Mouse (Mus musculus): ENCODE results near the gene Gm5737. TPM values are rescaled to one million over a fixed set of nuclear protein-coding genes. Genes with fewer than 3 reads are reported as not detected.

Gene Gm5737
- polyA plus RNA-seq, 1 experiment from 2014 or later: not detected

- no peaks in the 10 kb centered on the region for H3K36me3 ChIP-seq (replicated peaks; ENCODE audit: insufficient read depth, low read length)
- no peak overlapping the region for H3K4me3 ChIP-seq (ENCODE audit: low read depth, low read length)
- H3K27ac ChIP-seq (ENCODE audit: low read depth): no peak overlapping the region
- WGBS (ENCODE audit: insufficient replicate concordance): 23% methylated on average over 3 of the region's 3 CpGs
- H3K9ac ChIP-seq (replicated peaks): no peak overlapping the region
- TF ChIP-seq CTCF (IDR thresholded peaks at IDR 0.05; ENCODE audit: low read depth) (peak; percentile 77), EP300 (IDR thresholded peaks at IDR 0.05; ENCODE audit: low read depth) (no peak)
- H3K4me2 ChIP-seq (ENCODE audit: low read depth, low read length): no peak overlapping the region
- H3K27me3 ChIP-seq (ENCODE audit: insufficient read depth, low read length): peaks cover 8% of the 10 kb centered on the region; the same call in 1 of the 2 replicates
- ATAC-seq: peak; percentile 16; the same call in 1 of the 2 replicates
- H3K9me3 ChIP-seq (ENCODE audit: low read length): no peaks in the 10 kb centered on the region
- H3K4me1 ChIP-seq (ENCODE audit: insufficient read depth): peaks cover 8% of the 10 kb centered on the region
- peak; percentile 62 for DNase-seq
Measured at GRCm38 (mm10) chr7:120826408-120826807, 14.2 kb downstream of the Gm5737 start.

GRCm38 (mm10) chr7:120830431-120831381, 18.5 kb downstream of the Gm5737 start:
- no peaks in the 10 kb centered on the region for H3K9me3 ChIP-seq (ENCODE audit: low read length)
- under 1% methylated on average over 45 of the region's 46 CpGs for WGBS (ENCODE audit: insufficient replicate concordance)
- peak overlapping the region; percentile 100 for H3K4me2 ChIP-seq (ENCODE audit: low read depth, low read length)
- TF ChIP-seq EP300 (IDR thresholded peaks at IDR 0.05; ENCODE audit: low read depth) (no peak), CTCF (IDR thresholded peaks at IDR 0.05; ENCODE audit: low read depth) (no peak)
- H3K9ac ChIP-seq (replicated peaks): peak overlapping the region; percentile 67
- ATAC-seq: peak; percentile 31
- H3K36me3 ChIP-seq (replicated peaks; ENCODE audit: insufficient read depth, low read length): no peaks in the 10 kb centered on the region
- H3K27ac ChIP-seq (ENCODE audit: low read depth): peak overlapping the region; percentile 62
- peaks cover 17% of the 10 kb centered on the region for H3K4me1 ChIP-seq (ENCODE audit: insufficient read depth)
- peak; percentile 78 for DNase-seq
- H3K27me3 ChIP-seq (ENCODE audit: insufficient read depth, low read length): peaks cover 8% of the 10 kb centered on the region; the same call in 1 of the 2 replicates
- peak overlapping the region; percentile 70 for H3K4me3 ChIP-seq (ENCODE audit: low read depth, low read length)

GRCm38 (mm10) chr7:120834426-120834825, 22.3 kb downstream of the Gm5737 start:
- H3K27me3 ChIP-seq (ENCODE audit: insufficient read depth, low read length): peaks cover 6% of the 10 kb centered on the region; the same call in 1 of the 2 replicates
- peaks cover 25% of the 10 kb centered on the region for H3K4me1 ChIP-seq (ENCODE audit: insufficient read depth)
- no peak for TF ChIP-seq CTCF (IDR thresholded peaks at IDR 0.05; ENCODE audit: low read depth)
- TF ChIP-seq EP300 (IDR thresholded peaks at IDR 0.05; ENCODE audit: low read depth): no peak
- 27% methylated on average over 6 of the region's 6 CpGs for WGBS (ENCODE audit: insufficient replicate concordance)
- H3K9ac ChIP-seq (replicated peaks): no peak overlapping the region; the same call in 1 of the 2 replicates
- H3K27ac ChIP-seq (ENCODE audit: low read depth): peak overlapping the region; percentile 84; the same call in 1 of the 2 replicates
- ATAC-seq (0 out of 2 replicates have a peak, but pooled peaks have one; percentile 8), DNase-seq (no peak)
- H3K4me2 ChIP-seq (ENCODE audit: low read depth, low read length): peak overlapping the region; percentile 83
- H3K9me3 ChIP-seq (ENCODE audit: low read length): no peaks in the 10 kb centered on the region
- H3K4me3 ChIP-seq (ENCODE audit: low read depth, low read length): peak overlapping the region; percentile 80
- no peaks in the 10 kb centered on the region for H3K36me3 ChIP-seq (replicated peaks; ENCODE audit: insufficient read depth, low read length)

- Histone ChIP-seq H3K27ac (ENCODE audit: low read depth) (peak overlapping the region; percentile 84), H3K9ac (replicated peaks) (peak overlapping the region; percentile 63), H3K4me2 (ENCODE audit: low read depth, low read length) (peak overlapping the region; percentile 83), H3K27me3 (ENCODE audit: insufficient read depth, low read length) (peaks cover 2% of the 10 kb centered on the region; the same call in 1 of the 2 replicates), H3K4me3 (ENCODE audit: low read depth, low read length) (peak overlapping the region; percentile 80), H3K4me1 (ENCODE audit: insufficient read depth) (peaks cover 25% of the 10 kb centered on the region), H3K9me3 (ENCODE audit: low read length) (no peaks in the 10 kb centered on the region), H3K36me3 (replicated peaks; ENCODE audit: insufficient read depth, low read length) (no peaks in the 10 kb centered on the region)
- 4% methylated on average over 14 of the region's 14 CpGs for WGBS (ENCODE audit: insufficient replicate concordance)
- DNase-seq (peak; percentile 79), ATAC-seq (peak; percentile 77)
- TF ChIP-seq EP300 (IDR thresholded peaks at IDR 0.05; ENCODE audit: low read depth) (no peak), CTCF (IDR thresholded peaks at IDR 0.05; ENCODE audit: low read depth) (no peak)
Measured at GRCm38 (mm10) chr7:120834863-120835372, 22.8 kb downstream of the Gm5737 start.

- Histone ChIP-seq H3K9me3 (ENCODE audit: low read length) (no peaks in the 10 kb centered on the region), H3K4me3 (ENCODE audit: low read depth, low read length) (peak overlapping the region; percentile 80), H3K4me2 (ENCODE audit: low read depth, low read length) (peak overlapping the region; percentile 83), H3K9ac (replicated peaks) (peak overlapping the region; percentile 70), H3K4me1 (ENCODE audit: insufficient read depth) (peaks cover 24% of the 10 kb centered on the region), H3K27ac (ENCODE audit: low read depth) (peak overlapping the region; percentile 84), H3K36me3 (replicated peaks; ENCODE audit: insufficient read depth, low read length) (no peaks in the 10 kb centered on the region), H3K27me3 (ENCODE audit: insufficient read depth, low read length) (no peaks in the 10 kb centered on the region)
- TF ChIP-seq CTCF (IDR thresholded peaks at IDR 0.05; ENCODE audit: low read depth) (peak; percentile 100), EP300 (IDR thresholded peaks at IDR 0.05; ENCODE audit: low read depth) (0 out of 2 replicates have a peak, but pooled peaks have one; percentile 33)
- peak; percentile 87 for ATAC-seq
- WGBS (ENCODE audit: insufficient replicate concordance): under 1% methylated on average over 41 of the region's 41 CpGs
- DNase-seq: peak; percentile 96
Measured at GRCm38 (mm10) chr7:120835449-120836359, 23.5 kb downstream of the Gm5737 start.

Measured in liver, postnatal 0 days (tissue).